Mouse (Mus musculus) liver, adult 2 months (tissue): ENCODE data around the gene Fbxw27.

Experiments used
- CTCF ChIP-seq: fragments of 200-500 bp; IDR thresholded peaks from 2 replicates; pipeline ENCODE4 v1.5.1; 2011; ENCODE audit warnings: low read depth, low read length, control low read depth
- POLR2A ChIP-seq: fragments of 200-500 bp; IDR thresholded peaks from 2 replicates; pipeline ENCODE4 v1.6.1; 2011; ENCODE audit warnings: low read length, control low read depth; ENCODE audit not compliant: insufficient read depth; ENCODE audit errors: extremely low read depth

GRCm38 (mm10) chr9:109806260-109806659 is 15.8 kb upstream of the Fbxw27 start:
- no peak for TF ChIP-seq CTCF
- no peak for TF ChIP-seq POLR2A
